Mouse (Mus musculus): Measurements from ENCODE around the gene Pimreg. TPM values are rescaled to one million over a fixed set of nuclear protein-coding genes. Genes with fewer than 3 reads are reported as not detected.

The Pimreg gene
- polyA plus RNA-seq, 1 experiment, result 0.08 TPM

DNA sequence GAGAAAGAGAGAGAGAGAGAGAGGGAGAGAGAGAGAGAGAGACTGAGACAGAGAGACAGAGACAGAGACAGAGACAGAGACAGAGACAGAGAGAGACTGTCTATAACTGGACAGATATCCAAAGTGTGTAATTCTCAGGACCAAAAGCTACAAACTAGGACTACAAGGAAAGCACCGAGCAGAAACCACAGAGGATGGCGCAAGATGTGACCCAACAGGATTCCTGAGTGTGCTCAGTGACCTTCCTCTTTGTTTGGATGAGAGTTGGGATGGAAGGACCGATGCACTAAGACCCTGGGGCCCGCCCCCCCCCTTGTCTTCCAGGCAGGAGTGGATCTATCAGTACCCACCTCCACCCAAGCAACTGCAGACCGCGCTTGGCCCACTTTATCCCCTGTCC is 36.3 kb upstream of the Pimreg start:
- WGBS, result 92% methylated on average over 6 of the region's 6 CpGs
- no peak for DNase-seq
- H3K27me3 ChIP-seq (ENCODE audit: control insufficient read depth, insufficient read depth, low read length), result no peaks in the 10 kb centered on the region
- TF ChIP-seq POLR2A (IDR thresholded peaks at IDR 0.05; ENCODE audit: borderline replicate concordance, insufficient read depth, low read length), result no peak
- TF ChIP-seq CTCF (IDR thresholded peaks at IDR 0.05; ENCODE audit: borderline replicate concordance, insufficient read depth, low read depth, low read length), result no peak
- H3K4me3 ChIP-seq (replicated peaks; ENCODE audit: insufficient read depth, low read depth, low read length), result no peak overlapping the region
- H3K27ac ChIP-seq (ENCODE audit: insufficient read depth, low read length), result no peak overlapping the region
- peaks cover 5% of the 10 kb centered on the region; the same call in 1 of the 2 replicates for H3K4me1 ChIP-seq (ENCODE audit: control insufficient read depth, insufficient read depth, low read length)

DNA sequence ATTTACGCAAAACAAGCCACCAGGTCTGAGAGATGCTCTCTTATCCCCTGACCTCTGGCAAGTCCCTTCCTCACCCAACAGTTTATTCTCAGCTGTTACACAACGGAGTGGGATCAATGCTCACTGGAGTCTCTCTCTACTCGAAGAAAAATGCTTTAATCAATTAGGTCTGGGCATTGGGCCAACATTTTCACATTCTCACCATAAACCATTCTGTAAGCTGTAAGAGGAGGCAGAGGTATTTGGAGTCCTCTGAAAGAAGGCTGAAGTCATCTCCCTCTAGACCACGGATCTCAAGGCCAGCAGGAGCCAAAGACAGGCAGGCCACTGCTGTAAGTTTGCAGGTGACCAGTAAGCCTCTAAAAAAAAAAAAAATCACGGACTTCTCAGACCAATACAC is 31.5 kb upstream of the Pimreg start:
- Histone ChIP-seq H3K4me3 (replicated peaks; ENCODE audit: insufficient read depth, low read depth, low read length) (no peak overlapping the region), H3K4me1 (ENCODE audit: control insufficient read depth, insufficient read depth, low read length) (peaks cover 3% of the 10 kb centered on the region; the same call in 1 of the 2 replicates), H3K27me3 (ENCODE audit: control insufficient read depth, insufficient read depth, low read length) (no peaks in the 10 kb centered on the region), H3K27ac (ENCODE audit: insufficient read depth, low read length) (no peak overlapping the region)
- 61% methylated on average over 5 of the region's 5 CpGs for WGBS
- DNase-seq, result no peak
- TF ChIP-seq CTCF (IDR thresholded peaks at IDR 0.05; ENCODE audit: borderline replicate concordance, insufficient read depth, low read depth, low read length) (no peak), POLR2A (IDR thresholded peaks at IDR 0.05; ENCODE audit: borderline replicate concordance, insufficient read depth, low read length) (no peak)

DNA sequence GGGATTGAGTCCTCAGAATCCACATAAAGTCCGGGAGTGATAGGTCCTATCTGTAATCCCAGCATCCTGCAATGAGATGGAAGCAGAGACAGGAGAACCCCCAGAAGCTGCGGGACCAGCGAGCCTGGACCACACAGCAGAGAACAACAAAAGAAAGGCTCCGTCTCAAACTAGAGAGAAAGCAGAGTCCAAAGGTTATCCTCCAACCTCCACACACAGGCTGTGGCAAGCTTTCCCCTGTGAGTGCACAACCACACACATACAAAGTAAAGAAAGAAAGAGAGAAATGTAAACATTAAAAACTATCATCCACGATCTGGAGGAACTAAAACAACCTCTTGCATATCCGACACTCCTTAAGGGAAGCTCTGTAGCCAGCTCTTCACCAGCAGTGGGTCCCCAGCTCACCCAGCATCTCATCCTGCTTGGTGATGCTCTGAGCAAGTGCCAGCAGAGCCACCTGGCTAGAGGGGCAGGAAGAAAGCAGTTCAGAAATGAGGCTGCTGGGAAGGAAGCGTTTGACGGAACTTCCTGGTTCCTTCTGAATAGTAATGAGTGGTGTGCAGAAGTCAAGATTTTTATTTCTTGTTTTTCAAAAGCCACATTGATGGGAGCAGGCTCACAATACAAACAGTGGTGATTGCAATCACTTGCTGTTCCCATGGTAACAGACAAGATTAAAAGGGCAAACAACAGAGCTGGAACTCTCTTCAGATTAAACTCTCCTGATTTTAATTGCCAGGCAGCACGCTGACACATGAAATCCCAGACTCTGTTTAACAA is 30.7 kb upstream of the Pimreg start:
- peaks cover 3% of the 10 kb centered on the region; the same call in 1 of the 2 replicates for H3K4me1 ChIP-seq (ENCODE audit: control insufficient read depth, insufficient read depth, low read length)
- H3K4me3 ChIP-seq (replicated peaks; ENCODE audit: insufficient read depth, low read depth, low read length), result no peak overlapping the region
- TF ChIP-seq CTCF (IDR thresholded peaks at IDR 0.05; ENCODE audit: borderline replicate concordance, insufficient read depth, low read depth, low read length), result no peak
- no peak for TF ChIP-seq POLR2A (IDR thresholded peaks at IDR 0.05; ENCODE audit: borderline replicate concordance, insufficient read depth, low read length)
- DNase-seq, result no peak
- no peaks in the 10 kb centered on the region for H3K27me3 ChIP-seq (ENCODE audit: control insufficient read depth, insufficient read depth, low read length)
- H3K27ac ChIP-seq (ENCODE audit: insufficient read depth, low read length), result no peak overlapping the region
- 56% methylated on average over 9 of the region's 9 CpGs for WGBS

DNA sequence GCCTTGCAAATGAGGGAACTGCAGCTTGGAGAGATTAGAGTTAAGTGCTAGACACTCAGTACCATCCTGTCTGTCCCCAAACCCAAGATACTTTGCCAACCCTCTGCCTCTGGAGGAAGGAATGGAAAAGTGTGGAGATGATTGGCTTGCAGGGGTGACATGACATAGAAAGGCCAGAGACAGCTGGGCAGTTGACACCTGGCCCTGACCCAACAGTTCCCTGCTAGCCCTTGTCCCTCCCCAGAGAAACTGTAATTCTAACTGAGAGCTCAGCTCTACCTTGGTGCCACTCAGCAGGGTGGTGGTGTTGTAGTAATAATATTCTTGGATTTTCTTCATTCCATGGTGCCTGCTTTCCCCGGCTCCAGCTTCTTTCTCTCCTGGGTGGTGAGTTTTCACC is 29.9 kb upstream of the Pimreg start:
- Histone ChIP-seq H3K27ac (ENCODE audit: insufficient read depth, low read length) (no peak overlapping the region), H3K27me3 (ENCODE audit: control insufficient read depth, insufficient read depth, low read length) (no peaks in the 10 kb centered on the region), H3K4me1 (ENCODE audit: control insufficient read depth, insufficient read depth, low read length) (peaks cover 3% of the 10 kb centered on the region; the same call in 1 of the 2 replicates), H3K4me3 (replicated peaks; ENCODE audit: insufficient read depth, low read depth, low read length) (no peak overlapping the region)
- WGBS, result 77% methylated on average over 1 of the region's 1 CpGs
- no peak for TF ChIP-seq POLR2A (IDR thresholded peaks at IDR 0.05; ENCODE audit: borderline replicate concordance, insufficient read depth, low read length)
- no peak for TF ChIP-seq CTCF (IDR thresholded peaks at IDR 0.05; ENCODE audit: borderline replicate concordance, insufficient read depth, low read depth, low read length)
- no peak for DNase-seq

DNA sequence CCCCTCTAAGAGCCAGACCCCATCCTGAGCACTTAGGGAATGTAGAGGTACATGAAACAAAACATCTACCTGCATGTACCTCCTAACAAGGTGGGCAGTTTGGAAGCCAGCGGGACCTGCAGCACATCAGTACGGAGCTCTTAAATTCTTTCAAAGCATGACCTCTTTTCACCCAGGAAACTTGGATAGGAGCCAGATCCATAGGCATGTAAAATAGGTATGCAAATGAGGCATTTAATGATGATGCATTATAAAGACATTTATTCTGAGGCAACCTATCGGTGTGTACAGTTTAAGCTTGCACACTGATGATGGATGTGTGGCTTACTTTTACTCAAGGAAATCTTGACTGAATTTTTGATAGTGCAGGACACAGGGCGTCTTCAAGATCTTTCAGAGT is 27.2 kb upstream of the Pimreg start:
- Histone ChIP-seq H3K27me3 (ENCODE audit: control insufficient read depth, insufficient read depth, low read length) (no peaks in the 10 kb centered on the region), H3K4me1 (ENCODE audit: control insufficient read depth, insufficient read depth, low read length) (peaks cover 3% of the 10 kb centered on the region; the same call in 1 of the 2 replicates), H3K27ac (ENCODE audit: insufficient read depth, low read length) (no peak overlapping the region), H3K4me3 (replicated peaks; ENCODE audit: insufficient read depth, low read depth, low read length) (no peak overlapping the region)
- no peak for DNase-seq
- WGBS, result 81% methylated on average over 4 of the region's 4 CpGs
- no peak for TF ChIP-seq POLR2A (IDR thresholded peaks at IDR 0.05; ENCODE audit: borderline replicate concordance, insufficient read depth, low read length)
- no peak for TF ChIP-seq CTCF (IDR thresholded peaks at IDR 0.05; ENCODE audit: borderline replicate concordance, insufficient read depth, low read depth, low read length)

DNA sequence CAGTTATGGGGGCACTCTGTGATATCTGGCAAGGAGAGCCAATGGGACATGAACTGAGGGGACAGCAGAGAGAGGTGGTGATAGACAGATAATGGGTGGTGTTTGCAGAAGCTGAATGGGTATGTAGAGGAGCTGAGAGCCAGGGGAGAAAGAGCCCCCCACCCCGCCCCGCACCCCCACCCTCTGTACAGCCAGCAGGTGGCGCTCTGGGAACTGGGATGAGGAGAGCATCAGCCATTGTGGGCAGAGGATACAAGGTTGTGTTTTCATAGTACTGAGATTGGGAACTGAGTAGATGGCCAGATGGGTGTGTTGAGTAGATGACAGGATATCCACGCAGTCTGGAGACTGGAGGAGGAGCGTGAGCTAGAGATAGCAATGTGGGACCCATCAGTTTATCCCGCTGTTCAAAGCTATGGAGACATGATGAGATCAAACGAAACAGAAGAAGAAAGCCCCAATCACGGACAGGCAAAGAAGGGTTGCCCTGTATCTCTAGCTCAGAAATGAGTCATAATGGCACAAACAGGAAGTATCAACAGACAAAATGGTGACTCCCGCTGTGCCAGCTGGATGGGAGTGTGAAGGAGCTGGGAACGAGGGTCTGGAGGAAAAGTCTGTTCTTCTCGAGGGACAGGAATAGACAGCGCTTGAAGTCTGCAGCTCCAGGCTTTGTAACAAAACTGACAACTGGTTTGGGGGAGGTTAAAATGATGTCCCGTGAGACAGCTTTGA is 25.1 kb upstream of the Pimreg start:
- no peaks in the 10 kb centered on the region for H3K4me1 ChIP-seq (ENCODE audit: control insufficient read depth, insufficient read depth, low read length)
- WGBS, result 83% methylated on average over 13 of the region's 13 CpGs
- no peak overlapping the region for H3K4me3 ChIP-seq (replicated peaks; ENCODE audit: insufficient read depth, low read depth, low read length)
- H3K27ac ChIP-seq (ENCODE audit: insufficient read depth, low read length), result no peak overlapping the region
- DNase-seq, result no peak
- TF ChIP-seq POLR2A (IDR thresholded peaks at IDR 0.05; ENCODE audit: borderline replicate concordance, insufficient read depth, low read length), result no peak
- TF ChIP-seq CTCF (IDR thresholded peaks at IDR 0.05; ENCODE audit: borderline replicate concordance, insufficient read depth, low read depth, low read length), result no peak
- no peaks in the 10 kb centered on the region for H3K27me3 ChIP-seq (ENCODE audit: control insufficient read depth, insufficient read depth, low read length)

DNA sequence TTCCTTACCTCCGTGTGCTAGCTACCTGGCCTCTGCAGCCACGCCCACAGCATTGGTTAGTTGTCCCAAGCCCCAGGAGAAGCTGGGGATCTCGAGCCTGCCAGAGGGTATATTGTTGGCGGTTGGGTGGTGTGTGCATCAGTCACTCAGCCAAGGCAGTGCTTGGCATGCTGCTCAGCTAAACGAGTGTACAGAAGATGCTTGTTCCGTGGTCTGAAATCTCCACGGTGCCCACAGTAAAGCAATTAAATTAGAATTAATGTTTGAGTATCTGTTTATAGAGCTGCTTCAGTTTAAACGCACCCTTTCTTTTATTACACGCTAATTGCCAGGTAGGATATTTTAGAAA is 24.6 kb upstream of the Pimreg start:
- Histone ChIP-seq H3K4me3 (replicated peaks; ENCODE audit: insufficient read depth, low read depth, low read length) (no peak overlapping the region), H3K27me3 (ENCODE audit: control insufficient read depth, insufficient read depth, low read length) (no peaks in the 10 kb centered on the region), H3K4me1 (ENCODE audit: control insufficient read depth, insufficient read depth, low read length) (no peaks in the 10 kb centered on the region), H3K27ac (ENCODE audit: insufficient read depth, low read length) (no peak overlapping the region)
- WGBS, result 51% methylated on average over 9 of the region's 9 CpGs
- DNase-seq, result no peak
- no peak for TF ChIP-seq POLR2A (IDR thresholded peaks at IDR 0.05; ENCODE audit: borderline replicate concordance, insufficient read depth, low read length)
- TF ChIP-seq CTCF (IDR thresholded peaks at IDR 0.05; ENCODE audit: borderline replicate concordance, insufficient read depth, low read depth, low read length), result no peak

DNA sequence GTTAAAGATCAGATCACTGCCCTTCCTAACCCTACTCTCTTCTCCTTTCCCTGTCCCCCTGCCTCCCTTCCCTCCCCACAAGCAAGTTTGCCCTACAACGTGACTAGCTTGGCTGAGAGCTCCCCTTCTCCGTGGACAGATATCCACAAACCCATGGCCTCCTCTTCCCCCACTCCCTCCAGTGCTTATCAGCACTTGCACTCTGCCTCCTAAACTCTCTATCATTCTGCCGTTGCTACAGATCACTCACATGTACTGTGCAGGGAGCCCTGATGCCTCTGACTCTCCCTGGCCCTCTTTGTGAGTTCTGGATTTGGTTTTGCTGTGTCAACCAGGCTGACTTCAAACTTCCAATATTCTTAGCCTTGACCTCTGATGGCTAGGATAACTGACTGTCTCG is 20.8 kb upstream of the Pimreg start:
- 94% methylated on average over 4 of the region's 4 CpGs for WGBS
- no peak for DNase-seq
- H3K4me1 ChIP-seq (ENCODE audit: control insufficient read depth, insufficient read depth, low read length), result no peaks in the 10 kb centered on the region
- no peak overlapping the region for H3K4me3 ChIP-seq (replicated peaks; ENCODE audit: insufficient read depth, low read depth, low read length)
- H3K27ac ChIP-seq (ENCODE audit: insufficient read depth, low read length), result no peak overlapping the region
- no peaks in the 10 kb centered on the region for H3K27me3 ChIP-seq (ENCODE audit: control insufficient read depth, insufficient read depth, low read length)
- TF ChIP-seq POLR2A (IDR thresholded peaks at IDR 0.05; ENCODE audit: borderline replicate concordance, insufficient read depth, low read length) (no peak), CTCF (IDR thresholded peaks at IDR 0.05; ENCODE audit: borderline replicate concordance, insufficient read depth, low read depth, low read length) (no peak)
